Mouse (Mus musculus) retina, postnatal 7 days (tissue): Measurements from ENCODE around the gene Ell2.

Source experiments
- DNase-seq: peaks from one replicate; pipeline ENCODE4 v3.0.0-alpha.2; 2012; ENCODE audit warnings: low read depth, low spot score

Gene Ell2

DNA sequence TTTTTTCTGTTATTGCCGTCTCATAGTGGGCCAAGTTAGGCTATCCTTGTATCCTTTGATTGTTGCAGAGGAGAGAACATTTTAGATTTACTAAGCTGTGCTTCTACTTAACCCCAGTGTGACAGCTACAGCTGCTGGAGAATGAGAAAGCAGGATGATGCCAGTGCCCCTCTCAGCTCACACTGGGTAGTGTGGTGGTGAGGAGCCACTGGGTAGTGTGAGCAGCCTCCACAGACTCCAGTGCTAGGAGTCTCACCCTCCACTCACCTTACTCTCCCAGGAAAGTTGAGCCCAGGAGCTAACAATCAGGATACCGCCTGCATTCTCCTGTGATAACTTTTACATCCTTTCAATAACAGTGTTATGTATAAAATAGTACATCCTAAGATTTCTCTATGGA lies 60.4 kb downstream of the Ell2 start:
- DNase-seq, result no peak

DNA sequence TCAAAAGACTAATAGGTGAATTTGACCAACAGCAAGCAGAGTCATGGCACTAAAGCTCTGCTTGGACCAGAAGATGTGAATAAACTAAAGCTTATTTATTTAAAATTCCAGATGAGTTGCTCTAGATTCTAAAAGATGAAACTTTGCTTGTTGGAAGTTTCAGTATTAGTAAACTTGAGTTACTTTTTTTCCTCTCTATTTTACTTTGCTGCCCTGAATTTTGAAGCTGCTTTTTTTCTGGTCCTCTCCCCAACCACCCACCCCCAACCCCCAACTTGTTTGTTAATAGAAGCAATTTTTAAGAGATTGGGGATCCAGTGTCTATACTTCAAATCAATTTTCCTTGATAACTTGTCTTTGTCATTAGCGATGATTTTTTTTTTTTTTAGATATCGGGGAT lies 64.2 kb downstream of the Ell2 start:
- no peak for DNase-seq

DNA sequence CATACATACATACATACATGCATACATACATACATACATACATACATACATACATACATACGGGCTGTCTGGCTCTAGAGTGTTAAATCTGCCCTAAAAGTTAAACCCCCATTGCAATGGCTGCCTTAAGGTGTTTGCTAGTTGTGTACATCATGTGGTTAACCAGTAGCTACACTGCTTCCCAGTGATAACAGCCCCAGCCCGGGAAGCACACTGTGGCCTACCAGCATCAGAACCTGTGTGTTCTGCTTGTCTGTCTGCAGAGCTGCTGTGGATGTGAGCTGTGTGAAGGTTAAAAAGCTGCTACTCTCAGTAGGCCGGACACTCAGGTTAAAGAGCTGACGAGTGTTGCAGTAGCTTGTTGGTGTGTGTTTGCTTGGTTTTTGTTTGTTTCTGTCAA lies 64.8 kb downstream of the Ell2 start:
- no peak for DNase-seq

DNA sequence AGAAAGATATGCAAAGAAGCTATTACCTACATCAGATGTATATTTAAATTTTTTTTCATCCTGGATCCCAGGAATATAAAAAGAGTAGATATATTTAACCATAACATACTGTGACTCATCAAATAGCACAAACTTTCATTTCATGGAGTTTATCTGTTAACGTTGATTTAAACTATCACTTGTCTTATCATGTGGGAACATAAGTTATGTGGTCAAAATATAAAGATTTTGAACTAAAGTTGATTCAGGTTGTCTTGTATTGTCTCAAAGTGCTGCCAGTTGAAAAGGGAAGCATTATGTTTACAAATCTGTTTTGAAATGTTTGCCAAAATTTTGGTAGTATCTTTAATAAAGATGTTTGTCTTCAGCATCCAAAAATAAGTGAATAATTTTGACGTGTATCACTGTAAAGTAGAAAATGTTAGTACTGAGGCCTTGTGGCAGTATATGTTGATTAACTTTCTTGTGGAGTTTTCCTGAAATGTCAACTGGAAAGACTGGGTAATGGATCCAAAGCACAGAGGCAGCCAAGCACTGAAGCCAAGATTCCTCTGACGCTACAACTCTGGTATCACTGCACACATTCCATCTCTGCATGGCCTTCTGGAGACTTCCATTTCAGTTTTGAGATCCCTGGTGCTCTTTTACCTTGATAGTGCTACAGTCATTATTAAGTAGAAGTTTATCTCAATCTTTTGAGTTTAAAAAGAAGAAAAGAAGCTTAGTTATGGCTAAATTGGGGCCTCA lies 65.6 kb downstream of the Ell2 start:
- DNase-seq, result no peak

GRCm38 (mm10) chr13:75775961-75776360 lies 69.4 kb downstream of the Ell2 start:
- no peak for DNase-seq

- DNase-seq, result no peak
Measured at GRCm38 (mm10) chr13:75776692-75777091, 70.1 kb downstream of the Ell2 start.

DNA sequence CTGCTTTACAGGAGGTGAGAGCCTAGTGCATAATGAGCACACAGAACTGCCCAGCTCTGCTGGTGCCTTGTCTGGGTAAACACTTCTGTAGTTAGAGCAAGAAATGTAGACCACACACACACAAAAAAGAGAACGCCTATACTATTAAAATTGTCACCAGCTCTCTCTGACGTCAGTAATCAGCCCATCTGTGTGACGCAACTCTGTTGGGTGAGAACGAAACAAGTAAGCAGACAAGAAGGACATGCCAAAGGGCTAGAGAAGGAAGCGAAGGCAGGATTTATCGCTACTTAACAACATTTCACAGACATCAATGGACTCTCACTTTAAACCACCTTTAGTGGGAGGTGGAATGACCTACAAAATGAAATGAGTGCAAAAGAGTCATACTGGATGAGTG lies 71.6 kb downstream of the Ell2 start:
- DNase-seq, result no peak

GRCm38 (mm10) chr13:75779169-75779568 lies 72.6 kb downstream of the Ell2 start:
- no peak for DNase-seq

GRCm38 (mm10) chr13:75780096-75780495 lies 73.5 kb downstream of the Ell2 start:
- DNase-seq, result no peak

- DNase-seq, result no peak
Measured at GRCm38 (mm10) chr13:75785726-75786125, 79.2 kb downstream of the Ell2 start.

- no peak for DNase-seq
Measured at GRCm38 (mm10) chr13:75786264-75786663, 79.7 kb downstream of the Ell2 start.

GRCm38 (mm10) chr13:75787364-75787763 lies 80.8 kb downstream of the Ell2 start:
- no peak for DNase-seq

DNA sequence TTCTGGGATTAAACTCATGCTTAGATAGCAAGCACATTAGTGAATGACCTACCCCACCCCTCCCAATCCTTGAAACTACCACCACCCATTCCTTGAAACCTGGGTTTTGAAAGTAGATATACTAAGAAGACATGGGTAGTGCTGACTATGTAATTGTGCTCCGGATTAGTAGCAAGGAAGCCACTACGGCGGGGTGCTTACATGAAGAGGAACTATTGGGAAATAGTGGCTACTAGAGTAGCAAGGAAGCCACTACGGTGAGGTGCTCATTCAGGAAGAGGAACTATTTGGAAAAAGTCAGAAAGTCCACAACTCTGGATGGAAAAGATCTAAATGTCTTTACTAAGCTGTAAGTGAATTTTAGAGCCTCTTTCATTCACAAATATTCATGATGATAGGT lies 81.6 kb downstream of the Ell2 start:
- DNase-seq, result no peak

DNA sequence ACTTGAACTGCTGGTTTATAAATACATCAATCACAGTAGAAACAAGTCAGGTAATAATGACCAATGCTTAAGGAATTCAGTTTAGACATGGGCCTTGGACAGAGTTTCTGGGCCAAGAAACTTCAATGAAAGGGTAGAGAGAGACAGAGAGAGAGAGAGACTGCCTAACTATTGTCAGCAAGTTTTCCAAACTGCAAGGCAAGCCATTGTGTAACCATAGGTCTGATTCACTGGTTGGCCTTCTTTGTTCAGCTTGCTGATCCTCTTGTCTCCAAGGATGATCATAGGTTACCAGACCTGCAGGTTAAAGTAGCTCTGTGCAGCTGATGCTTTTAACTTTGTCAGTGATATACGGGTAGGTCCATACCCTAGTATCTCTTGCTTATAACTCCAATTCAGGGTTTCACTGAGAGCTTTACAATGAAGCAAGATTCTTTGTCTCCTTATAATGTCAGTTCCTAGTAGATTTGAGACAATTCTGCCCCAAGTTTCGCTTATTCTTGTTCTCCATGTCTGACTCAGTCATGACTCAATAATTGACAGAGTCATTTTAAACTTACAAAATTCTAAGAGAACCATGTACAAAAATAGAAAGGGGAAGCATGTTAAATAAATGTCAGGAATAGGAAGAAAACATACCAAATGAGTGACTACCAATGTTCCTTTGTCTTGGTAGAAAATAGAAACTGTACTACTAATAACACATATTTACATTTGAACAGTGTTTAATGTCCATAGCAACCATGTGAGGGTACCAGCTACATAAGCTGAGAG lies 82.7 kb downstream of the Ell2 start:
- DNase-seq, result no peak

- no peak for DNase-seq
Measured at GRCm38 (mm10) chr13:75790550-75791205, 84.1 kb downstream of the Ell2 start.

DNA sequence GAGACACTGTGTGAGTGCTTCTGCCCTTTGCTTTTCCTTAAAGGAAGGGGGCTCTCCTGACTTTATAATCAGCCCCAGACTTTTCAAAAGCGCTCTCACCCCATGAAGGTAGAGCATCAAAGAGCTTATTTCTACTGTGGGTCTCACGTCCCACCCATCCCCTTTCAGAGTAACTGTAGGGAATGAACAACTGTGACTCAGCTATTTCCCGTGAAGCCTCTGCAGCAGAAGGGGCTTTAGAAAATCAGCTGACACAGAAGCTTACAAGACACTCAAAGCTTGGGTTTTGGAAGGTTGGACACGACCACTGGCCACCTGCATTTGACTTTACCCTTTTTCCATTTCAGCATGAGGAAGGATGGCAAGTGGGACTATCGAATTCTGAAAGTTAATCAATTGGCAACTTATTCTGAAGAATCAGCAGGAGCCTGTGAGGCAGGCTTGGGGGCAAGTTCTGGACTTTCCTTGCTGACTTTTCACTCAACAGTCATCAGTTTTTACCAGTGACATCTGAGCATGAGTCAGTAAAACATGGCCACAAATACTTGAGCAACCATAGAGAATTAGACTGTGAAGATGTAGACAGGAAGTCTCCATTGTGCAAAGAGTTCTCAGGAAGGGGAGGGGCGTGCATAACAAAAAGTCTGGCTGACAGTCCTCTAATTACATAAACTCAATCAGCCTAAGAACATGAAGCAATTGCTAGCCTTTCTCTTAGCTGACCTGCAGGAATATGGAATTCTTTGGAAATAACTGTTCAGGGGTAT lies 87.5 kb downstream of the Ell2 start:
- no peak for DNase-seq

DNA sequence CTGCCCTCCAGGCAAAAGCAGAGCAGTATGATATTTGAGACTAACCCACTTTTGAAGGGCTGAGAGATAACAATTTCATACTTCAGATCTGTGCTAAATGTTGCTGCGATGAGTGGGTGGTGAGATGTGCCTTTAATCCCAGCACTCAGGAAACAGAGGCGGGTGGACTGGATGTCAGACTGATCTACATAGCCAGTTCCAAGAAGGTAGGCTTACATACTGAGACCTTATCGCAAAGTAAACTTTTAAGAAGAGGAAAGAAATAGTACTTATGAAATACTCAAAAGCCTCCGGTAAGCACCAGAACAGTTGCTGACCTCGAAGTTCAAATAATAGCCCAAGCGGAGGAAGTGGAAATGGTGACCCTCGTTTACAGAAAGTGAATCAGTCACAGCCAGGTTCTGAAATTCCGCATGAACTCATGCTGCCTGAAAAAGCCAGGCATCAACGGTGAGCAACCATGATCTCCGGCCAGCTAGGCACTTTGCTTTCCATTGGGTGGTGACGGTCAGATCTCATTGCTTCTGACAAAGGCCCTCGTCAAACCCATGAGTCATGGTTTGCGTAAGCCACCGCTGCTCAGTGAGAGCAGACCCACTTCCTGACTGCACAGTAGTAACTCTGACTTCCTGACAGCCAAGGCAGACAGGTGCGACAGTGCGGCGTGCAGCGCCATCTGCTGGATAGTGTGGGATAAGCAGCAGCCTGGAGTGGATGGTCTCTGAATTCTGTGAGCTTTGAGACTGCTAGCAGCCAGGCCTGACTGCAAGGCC lies 91.0 kb downstream of the Ell2 start:
- peak; percentile 66 for DNase-seq

DNA sequence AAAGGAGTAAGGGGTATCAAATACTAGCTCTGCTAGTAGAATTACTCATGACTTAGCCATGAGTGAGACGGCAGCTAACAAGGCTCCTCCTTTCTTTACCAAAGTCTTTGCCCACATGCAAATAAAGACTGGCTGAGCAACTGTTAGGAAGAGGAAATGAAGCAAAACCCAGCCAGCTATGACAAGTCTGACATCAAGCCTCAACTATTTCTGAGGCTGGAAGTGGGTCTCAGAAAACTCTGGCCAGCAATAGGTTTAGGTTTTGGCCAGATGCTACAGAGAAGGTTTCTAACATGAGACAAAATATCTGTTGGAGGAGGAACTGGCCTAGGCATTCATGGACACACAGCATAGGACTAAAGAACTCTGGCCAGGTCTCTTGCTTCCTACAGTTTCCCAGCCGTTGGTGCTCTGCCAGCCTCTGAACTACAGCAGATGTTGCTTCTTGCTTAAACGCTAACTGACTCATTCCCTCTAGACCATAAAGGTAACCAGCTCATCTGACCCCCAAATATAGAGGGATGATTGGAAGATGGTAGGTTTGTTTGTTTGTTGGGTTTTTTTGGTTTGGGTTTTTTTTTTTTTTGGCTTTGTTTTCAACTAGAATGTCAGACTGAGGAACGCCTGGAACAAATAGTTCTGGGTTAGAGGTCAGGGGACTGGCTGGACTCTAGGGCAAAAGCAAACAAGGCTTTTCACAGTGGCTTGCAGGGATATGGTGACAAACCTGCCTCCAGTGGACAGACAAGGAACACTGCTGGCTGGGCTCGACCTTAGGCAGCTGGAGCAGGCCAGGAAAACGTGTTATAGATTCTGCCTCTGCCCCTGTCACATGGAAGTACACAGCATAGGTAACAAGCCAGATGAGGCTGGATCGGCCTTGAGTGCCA lies 92.1 kb downstream of the Ell2 start:
- DNase-seq, result no peak

DNA sequence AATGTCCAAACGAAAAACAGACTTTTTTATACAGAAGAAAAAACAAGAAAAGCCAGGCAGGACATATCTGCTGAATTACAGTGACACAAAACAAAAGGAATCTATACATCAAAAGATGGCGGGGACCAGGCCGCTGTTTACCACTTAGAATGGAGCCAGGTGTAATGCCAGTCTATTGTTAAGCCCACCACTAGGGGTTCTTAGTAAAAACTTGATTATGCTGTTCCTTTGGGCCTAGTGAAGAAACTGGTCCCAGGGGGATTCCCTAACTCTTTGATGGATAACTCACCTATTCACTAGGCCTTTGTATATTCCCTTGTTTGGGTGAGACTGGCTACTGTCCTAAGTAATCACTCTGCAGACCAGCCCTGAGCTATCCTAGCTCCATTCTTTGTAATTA lies 92.9 kb downstream of the Ell2 start:
- no peak for DNase-seq

DNA sequence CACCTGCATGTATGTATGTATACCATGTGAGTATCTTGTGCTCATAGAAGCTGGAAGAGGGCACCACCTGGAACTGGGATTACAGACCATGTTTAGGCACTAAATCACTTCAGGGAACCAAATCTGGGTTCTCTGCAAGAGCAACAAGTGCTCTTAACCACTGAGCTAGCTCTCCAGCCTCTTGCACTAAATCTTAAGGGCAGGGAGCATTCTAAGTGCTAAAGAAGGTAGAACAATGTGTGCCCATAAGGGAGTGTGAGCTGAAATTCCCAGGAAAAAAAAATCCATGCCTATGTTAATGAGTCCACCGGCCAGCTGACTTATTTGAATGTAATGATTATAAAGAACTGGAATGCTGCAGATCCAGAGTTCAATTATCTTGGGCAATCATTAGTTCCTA lies 101.4 kb downstream of the Ell2 start:
- no peak for DNase-seq
